Mouse (Mus musculus) mouse embryonic stem cell (cell line): ENCODE results near the gene Umod.

Source experiments
- in situ Hi-C, 2 experiments: fragments of 300-500 bp; cut with MboI; formaldehyde crosslinking; loops; 1 replicate in 1 of 2; 3 replicates in 1 of 2; pipeline ENCODE4 v1.14.3; 2019 to 2020; ENCODE audit warnings: low sequenced_read_pairs in 2 of 2, low pct_unique_long_range_greater_than_20kb in 1 of 2, mixed read lengths in 1 of 2; ENCODE audit not compliant: unreplicated experiment in 1 of 2

Umod gene

DNA sequence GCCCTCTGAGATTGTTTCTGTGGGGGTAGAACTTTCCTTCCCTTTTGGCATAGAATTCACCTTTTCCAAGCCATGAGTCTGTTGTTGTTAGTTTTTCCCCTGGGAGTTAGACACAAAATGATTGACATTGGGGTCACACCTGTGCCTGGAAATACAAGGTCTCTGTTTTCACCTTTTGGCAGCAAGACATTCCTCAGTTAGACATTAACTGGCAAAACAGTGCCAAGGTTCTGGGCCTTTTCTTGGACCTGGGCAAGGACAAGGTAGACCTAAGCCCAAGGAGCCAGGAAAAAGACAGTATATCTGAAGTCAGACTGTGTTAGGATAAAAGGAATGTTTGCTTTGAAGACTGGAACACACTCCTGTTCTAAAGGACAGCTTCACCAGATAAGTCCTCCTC, at the start of gene Umod:
Gene Umod, minus strand, starts transcription at position 27 of the 400 bp plus-strand sequence.
- in situ Hi-C loops = no loop called here

DNA sequence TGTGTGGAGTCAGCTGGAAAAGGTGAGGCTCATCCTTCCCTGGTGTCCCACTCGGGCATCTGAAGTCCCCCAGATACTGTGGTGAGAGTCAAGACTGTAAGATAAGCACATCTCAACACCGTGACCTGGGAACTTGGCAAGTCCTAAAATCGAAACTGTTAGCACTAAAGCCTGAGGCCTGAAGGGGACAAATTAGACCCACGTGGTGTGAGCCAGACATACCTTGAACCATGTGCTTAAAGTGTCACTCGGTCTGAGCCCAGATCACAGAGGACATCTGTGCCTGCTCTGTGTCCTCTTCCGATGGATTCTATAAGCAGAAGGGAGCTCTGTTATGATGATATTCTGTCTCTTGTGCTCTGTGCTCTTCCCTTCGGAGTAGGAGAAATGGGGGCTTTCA, 49.5 kb upstream of the Umod start:
- in situ Hi-C loops = no loop called here

DNA sequence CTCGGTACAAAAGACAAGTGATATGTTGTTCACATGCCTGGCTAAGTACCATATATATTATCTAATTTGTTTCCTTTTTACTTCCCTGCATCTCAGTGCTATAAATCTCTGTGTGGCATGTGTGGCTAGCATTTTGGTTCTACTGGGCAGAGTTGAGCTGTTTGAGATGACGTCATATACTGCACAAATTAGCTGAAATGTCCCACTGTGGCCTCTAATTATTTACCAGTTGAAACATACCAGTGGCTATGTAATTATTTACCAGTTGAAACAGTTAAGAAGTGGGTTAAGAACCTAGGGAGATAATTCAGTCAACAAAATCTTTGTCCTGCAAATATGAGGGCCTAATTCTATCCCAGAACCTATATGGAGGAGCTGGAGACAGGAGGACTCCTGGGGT, 48.5 kb upstream of the Umod start:
- in situ Hi-C loops = no loop called here

DNA sequence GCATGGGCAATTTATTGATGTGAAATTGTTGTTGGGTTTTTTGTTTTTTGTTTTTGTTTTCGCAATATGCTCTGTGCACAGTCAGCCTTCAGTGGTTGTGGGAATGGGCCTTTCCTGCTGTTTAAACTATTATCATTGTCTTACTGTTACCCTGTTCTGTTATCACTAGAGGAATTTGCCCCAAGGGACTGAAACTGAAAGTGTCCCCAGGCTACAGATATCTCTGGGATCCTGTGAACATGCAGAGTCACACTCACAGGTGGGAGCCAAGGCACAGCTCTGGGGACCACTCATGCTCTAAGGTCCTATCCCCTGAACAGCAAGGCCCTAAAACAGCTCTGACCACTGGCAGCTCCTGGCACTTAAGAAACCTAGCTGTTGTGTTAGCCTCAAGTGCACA, 48.1 kb upstream of the Umod start:
- in situ Hi-C loops = no loop called here

DNA sequence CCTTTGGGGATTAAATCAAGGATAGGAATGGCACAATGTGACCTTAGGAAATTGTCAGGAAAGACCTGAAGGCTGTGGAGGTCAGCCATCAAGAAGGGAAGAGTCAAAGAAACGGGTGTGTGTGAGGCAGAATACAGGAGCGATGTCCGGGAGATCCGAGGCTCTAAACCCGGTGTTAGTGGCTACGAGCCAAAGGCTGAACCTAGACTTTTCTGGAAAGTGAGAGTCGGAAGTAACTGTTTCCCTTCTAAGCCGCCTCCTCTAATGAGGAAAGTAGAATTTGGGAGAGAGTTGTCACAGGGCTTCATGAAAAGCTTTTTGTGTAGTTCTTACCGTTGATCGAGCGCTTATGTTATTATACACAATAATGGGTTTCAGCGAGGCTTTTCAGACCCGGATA, 47.4 kb upstream of the Umod start:
- in situ Hi-C loops = no loop called here

DNA sequence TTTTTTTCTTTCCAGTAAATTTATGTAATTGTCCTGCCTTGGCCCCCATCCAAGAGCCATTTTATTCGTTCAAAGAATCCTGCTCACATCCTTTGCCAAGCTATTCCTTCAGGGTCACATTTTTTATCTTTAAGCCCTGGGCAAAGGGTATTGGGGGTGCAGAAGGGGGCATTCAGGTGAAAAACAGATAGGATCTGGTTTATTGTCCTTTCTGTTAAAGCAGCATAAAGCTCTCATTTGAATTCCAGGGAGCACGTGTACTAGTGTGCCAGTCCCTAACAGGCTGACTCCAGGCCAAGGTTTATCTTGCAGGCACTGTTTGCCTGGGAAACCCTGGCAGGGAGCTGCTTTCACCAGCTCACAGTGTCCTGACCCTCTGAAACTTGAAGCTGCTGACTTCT, 46.8 kb upstream of the Umod start:
- in situ Hi-C loops = no loop called here

DNA sequence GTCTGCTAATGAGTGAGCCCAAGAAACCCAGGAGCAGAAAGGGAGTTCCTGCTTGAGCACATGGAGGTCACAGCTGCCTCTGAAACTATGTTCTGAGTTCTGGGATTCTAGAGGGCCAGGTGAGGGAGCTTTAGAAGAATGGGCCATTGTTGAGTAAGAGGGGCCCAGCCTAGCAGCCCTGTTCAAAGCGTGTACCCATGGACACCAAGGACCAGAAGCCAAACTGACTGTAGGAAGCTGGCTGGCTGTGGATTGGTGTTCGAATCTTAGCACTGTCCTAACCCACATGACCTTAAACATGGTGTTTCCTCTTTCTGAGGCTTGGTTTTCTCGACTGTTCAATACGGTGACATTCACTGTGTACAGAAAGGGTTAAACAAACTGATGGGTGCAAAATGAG, 44.3 kb upstream of the Umod start, which contains the start of gene Pdilt:
Gene Pdilt, minus strand, starts transcription at position 101 of the 400 bp plus-strand sequence.
- in situ Hi-C loops = no loop called here

DNA sequence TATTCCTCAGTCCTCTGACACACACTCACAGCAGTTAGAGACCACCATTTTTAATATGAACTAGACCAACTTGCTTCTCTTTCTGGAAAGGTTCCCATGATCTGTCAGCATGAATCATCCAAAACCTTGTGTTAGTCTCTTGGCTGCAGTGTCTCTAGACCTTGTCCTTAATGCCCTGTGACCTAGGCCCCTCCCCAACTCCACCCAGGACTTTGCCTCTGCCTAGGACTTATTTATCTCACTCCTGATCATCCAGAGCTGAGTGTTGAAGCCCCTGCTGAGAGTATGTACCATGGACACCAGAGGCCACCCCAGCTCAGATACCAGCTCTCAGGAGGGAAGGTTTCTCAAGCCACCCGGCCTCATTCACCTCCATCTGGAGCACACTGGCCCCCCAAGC, 43.3 kb upstream of the Umod start:
- in situ Hi-C loops = no loop called here

DNA sequence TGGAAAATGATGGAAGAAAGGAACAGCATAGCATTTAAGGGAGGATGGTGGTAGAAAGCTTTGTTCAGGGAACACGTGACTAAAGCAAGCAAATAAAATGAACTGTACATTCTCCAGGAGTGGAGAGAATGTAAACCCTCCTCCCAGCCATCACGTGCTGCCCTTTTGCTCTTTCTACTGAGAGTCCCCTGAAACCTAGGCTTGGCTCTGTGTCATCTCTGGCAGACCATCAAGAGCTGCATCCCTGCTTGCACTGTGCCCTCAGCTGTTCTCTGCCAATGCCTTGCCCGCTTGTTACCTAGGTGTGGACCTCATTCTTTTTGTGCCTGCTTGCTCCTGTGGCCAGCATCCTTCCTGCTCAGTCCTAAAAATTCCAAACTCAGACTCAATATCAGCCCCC, 42.7 kb upstream of the Umod start:
- in situ Hi-C loops = no loop called here

DNA sequence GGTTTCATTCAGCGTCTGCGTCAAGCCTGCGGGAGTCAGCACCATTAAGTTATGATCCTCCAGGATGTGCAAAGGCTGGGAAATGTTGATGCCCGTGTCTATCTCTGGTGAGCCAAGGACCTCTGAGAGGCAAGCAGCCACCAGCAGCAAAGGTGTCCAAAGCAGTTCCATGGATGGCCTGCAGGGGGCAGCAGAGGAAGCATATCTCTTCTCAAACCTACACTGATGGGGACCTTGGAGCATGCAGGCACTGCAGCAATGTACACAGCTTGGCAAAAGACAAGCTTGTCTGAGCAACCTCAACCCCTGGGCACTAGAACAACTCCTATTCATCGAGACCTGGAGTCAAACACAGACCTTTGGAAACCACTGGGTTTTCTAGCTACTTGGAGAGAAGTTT, 40.6 kb upstream of the Umod start:
- in situ Hi-C loops = loop anchor here (10.0 kb wide), 1 partner anchor 505 kb away; no protein-coding TSS in a partner anchor

DNA sequence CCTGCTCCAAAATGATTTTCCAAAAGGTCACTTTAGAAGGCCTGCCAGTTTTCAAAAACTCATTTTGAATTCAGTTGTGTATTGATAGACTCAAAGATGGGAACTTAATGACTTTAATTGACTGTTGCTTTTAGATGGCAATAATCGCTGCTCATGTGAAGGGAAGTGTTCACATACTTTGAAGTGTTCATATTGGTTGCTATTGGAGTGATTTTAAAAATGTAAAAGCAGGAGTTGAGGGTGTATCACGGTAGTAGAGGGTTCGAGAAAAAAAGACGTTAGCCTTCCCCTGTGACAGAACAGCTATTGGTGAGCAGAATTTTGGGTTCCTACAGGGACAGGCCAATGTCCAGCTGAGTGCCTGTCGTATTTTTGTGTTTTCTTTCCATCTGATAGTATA, 40.1 kb upstream of the Umod start, which contains the start of gene Acsm5:
Gene Acsm5, plus strand, starts transcription at position 301 of the 400 bp plus-strand sequence.
- in situ Hi-C loops = loop anchor here (10.0 kb wide), 1 partner anchor 504 kb away; no protein-coding TSS in a partner anchor

DNA sequence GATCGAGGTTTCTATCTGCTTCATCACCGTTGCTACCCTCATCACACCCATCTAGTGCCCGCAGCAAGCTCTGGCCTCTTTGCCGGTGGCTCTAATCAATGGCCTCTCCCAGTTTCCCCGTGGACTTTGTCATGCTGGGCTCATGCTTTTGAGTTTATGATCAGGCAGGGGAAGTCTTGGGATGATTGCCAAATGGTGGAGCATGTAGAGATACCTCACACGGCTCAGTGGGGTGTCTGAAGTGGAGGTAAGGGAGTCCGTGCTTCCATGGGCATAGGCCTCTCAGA, 37.1 kb upstream of the Umod start:
- in situ Hi-C loops = loop anchor here (10.0 kb wide), 1 partner anchor 501 kb away; no protein-coding TSS in a partner anchor

DNA sequence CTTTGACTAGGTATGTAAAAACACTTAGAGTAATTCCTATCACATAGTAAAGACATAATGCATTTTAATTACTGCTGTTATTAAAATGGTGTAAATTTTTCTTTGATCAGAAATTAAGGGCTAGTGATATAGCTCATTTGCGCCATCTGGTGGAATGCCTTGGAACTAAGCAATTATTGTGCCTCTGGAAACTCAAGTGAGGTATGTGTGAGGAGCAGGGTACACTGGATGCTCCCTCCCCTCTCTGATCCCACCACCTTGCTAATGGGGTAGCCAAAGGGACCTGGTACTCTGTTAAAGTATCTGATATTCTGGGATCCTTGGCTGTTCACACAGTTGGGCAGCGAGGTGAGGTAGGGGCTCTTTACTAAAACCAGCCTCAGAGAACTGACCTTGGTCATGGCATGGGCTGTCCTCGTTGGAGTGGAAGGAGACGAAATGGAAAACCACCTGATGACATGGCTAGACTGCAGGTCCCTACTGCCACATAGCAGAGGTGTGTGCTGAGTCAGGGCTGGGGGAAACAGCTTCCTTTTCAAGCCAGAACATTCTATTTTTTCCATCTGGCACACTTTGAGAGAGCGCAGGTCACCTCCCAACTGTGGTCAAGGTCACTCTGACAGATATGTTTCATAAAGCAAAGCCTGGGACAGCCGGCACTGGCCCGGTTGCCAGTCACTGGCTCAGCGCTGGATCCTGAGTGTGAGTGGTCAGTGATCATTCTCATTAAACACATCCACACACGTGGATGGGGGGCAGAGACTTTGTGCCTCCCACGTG, 36.6 kb upstream of the Umod start:
- in situ Hi-C loops = loop anchor here (10.0 kb wide), 1 partner anchor 501 kb away; no protein-coding TSS in a partner anchor

DNA sequence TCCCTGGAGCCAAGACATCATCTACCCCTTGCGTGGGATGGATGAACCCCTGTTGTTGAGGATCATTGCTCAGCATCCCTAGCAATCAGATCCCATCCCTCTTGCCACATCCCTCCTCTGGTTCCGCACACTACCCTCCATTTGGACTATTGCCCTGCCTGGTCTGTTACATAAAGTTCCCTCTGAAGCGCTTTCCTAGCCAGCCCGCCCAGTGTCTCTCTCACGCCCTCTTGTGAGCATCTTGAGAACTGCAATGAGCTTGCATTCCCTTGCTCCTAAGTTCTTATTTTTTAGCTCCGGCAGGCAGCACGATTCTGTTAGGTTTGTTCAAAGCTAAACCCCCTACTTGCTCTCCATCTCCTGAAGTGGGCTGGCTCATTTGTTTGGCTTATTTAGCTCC, 34.0 kb upstream of the Umod start:
- in situ Hi-C loops = loop anchor here (10.0 kb wide), 1 partner anchor 498 kb away; no protein-coding TSS in a partner anchor

DNA sequence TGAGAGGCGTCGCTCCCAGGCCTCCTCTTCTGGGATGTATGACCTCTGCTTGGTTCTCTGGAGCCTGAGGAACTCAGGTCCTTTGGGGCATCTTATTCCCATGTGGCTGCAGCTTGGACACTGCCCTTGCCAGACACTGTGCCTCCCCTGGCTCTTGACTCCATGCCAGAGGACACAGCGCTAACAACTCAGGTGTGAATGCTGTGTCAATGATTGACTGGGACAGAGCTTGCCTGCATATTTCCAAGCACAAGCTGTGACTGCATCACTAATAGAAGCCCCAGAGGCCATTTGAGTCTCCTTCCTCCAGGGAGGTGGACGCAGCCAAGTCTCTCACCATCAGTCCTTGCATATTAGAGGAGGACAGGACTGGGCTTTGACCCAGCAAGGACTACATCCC, 32.1 kb upstream of the Umod start:
- in situ Hi-C loops = loop anchor here (10.0 kb wide), 1 partner anchor 496 kb away; no protein-coding TSS in a partner anchor

DNA sequence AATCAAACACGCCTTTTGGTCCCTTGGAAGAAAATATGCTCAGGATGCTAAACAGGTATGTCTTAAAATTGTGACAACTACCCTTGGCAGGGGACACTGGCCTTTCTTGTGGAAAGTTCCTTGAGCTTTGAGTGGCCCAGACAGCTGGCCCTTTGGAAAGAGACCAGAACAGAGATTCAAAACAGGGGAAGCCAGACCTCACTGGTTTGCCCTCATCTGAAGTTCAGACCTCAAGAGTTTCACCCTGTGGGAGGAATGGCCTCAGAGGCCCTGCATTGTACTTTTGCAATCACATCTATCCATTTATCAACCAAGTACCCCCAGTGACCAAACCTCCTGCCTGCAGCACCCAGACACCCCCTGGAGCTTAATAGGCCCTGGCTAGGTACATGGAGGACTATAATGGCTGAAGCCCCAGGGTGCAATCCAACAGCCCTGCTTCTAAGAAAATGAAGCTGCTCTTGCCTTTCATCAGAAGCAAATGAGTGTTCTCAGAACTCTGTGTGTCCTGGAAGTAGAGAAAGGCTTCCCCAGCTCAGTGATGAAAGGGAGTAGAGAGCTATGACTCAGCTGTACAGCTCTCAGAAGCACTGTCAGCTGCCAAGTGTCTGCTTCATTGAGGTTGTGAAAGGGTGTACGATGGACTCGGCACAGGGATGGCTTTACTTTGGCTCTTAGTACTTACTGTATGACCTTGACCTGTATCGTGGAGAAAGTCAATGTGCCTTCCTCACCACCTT, 11.1 kb upstream of the Umod start:
- in situ Hi-C loops = no loop called here

DNA sequence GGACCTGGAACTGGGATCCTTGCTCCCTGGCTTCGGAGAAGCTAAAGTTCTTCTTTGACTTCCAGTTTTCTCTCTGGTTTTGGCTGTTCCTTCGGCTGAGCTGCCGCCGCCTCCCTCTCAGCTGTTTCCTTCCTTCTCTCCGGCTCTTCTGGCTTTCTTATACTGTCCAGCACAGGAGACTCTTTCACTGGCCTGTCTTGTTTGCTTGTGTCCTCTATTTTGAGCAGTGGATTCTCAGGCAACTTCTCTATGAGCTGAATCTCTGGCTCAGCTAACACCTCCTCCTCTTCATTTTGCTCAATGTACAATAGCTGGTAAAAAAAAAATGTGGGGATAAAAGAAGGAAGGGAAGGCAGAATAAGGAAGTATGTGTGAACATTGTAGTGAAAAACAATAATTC, 7.6 kb upstream of the Umod start:
- in situ Hi-C loops = no loop called here

DNA sequence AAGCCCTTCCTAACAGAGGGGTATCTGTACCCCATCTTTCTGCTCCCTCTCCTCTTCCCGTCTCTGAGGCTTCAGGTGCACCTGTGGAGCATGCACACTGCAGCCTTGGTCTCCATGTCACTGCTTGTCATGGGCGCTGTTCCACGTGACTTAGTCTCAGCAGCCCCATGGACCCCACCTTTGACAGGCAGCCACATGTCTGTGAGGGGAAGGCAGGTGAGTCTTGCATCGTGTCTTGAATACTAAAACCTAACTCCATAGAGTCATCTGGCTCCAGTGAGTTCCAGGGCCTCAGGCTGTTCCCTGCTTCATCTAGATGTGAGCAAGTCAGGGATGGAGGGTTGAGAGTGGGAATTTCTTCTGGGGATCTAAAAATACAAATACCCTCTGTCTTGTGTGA, 5.1 kb upstream of the Umod start:
- in situ Hi-C loops = no loop called here

DNA sequence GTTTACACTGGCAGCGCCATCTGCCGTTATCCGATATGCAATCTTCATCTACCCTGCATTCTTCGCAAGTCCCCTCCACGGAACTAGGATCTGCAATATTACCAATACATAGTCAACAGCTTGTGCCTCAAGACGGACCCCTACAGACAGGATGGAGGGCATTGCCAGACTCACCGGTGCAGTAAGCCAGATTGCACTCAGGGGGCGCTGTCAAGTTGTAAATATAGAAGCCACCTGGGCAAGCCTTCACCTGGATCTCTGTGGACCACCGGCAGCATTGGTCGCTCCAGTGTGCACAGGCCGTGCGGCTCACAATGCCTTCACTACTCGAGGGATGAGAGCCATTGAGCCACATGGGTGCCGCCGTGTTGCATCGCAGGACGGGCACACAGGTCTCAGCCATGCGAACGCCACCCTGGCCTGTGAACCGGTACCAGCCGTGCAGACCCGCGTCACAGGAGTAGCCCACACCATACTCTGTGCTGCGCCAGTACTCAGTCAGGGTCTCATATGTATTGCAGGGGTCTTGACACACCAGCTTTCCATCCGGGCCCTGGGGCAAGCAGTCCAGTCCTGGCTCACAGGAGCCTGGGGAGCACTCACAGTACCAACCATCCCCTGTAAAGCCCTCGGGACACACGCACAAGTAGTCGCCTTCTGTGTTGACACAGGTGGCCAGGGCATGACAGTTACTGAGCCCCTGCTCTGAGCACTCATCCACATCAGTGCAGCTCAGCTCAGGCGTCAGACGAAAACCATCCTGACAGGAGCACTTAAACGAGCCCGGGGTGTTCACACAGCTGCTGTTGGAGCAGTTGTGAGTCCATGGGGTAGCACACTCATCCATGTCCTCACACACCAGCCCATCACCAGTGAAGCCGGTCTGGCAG, 2.3 kb downstream of the Umod start:
- in situ Hi-C loops = no loop called here
